Mouse (Mus musculus) gonadal fat pad, adult 2 months (tissue): ENCODE data around the gene Rap1gap2. TPM values are rescaled to one million over a fixed set of nuclear protein-coding genes. Genes with fewer than 3 reads are reported as not detected.

Source experiments
- DNase-seq: peaks from one replicate; pipeline ENCODE4 v3.0.0-alpha.2; 2012; ENCODE audit warnings: low read depth
- polyA plus RNA-seq: library from polyadenylated mRNA; depleted of rRNA; stranded (reverse); fragments of >200 nt; gene quantifications from 2 replicates; pipeline ENCODE4 v1.2.3, GENCODE M21; 2012

Gene Rap1gap2
- polyA plus RNA-seq, 1 experiment, result 23.6 TPM

DNA sequence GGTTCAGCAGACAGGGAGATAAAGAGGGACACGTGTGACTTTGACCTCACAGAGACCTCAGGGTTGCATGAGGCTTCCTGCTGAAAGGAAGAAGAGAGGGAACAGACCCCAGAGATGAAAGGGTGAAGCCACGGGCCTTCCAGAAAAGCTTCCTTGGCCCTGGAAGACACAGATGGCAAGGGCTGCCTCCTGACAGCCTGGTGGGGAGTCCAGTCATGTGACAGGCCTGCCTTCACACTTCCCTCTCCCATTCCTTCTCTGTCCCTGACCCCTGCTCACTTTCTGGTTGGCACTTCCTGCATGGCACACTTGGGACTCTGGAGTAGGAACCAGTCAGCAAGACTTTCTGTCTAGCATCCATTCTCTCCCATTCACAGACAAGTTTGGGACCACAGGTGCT lies 148.1 kb downstream of the Rap1gap2 start:
- no peak for DNase-seq

DNA sequence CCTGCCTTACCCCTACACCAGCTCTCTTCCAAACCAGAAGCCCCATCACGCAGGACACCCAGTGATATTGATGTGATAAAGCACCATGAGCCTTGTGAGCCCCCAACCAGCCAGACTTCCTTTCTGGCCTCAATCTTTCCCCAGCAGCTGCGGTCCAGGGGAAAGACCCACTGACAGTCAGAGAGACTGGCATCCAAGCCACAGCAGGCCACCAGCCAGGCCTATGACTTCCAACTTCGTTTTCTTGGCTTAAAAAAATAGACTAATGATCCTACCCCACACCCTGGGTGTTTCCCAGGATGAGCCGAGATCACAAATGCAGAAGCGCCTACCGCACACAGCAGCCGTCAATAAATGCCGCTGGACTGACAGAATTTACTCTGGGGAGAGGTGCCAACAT lies 151.1 kb downstream of the Rap1gap2 start:
- DNase-seq, result no peak

GRCm38 (mm10) chr11:74458400-74458799 lies 152.3 kb downstream of the Rap1gap2 start:
- DNase-seq, result no peak

GRCm38 (mm10) chr11:74457194-74457593 lies 153.5 kb downstream of the Rap1gap2 start:
- no peak for DNase-seq

GRCm38 (mm10) chr11:74448556-74448955 lies 162.2 kb downstream of the Rap1gap2 start:
- no peak for DNase-seq

DNA sequence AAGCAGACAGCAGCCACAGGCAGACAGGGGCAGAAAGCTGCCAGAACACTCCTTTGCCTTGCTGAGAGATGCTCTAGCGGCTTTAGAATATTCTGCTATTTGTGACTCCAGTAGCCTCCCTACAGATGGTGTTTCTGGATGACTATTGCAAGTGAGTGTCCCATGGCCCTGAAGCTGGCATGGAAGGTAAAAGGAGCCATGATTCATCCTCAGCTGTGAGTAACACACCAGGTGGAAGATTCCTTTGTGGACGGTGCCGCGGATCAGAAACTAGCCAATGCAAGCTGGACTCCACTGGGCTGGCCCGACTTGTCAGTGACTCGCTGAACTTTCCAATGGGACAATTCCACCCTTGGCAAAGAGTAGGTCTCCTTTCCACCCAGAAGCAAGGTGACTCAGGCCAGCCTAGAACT lies 162.7 kb downstream of the Rap1gap2 start:
- no peak for DNase-seq

GRCm38 (mm10) chr11:74445591-74445990 lies 165.1 kb downstream of the Rap1gap2 start:
- no peak for DNase-seq

GRCm38 (mm10) chr11:74443924-74444256 lies 166.8 kb downstream of the Rap1gap2 start:
- no peak for DNase-seq

- DNase-seq, result no peak
Measured at GRCm38 (mm10) chr11:74443147-74443923, 167.4 kb downstream of the Rap1gap2 start.

GRCm38 (mm10) chr11:74442396-74442795 lies 168.3 kb downstream of the Rap1gap2 start:
- no peak for DNase-seq

- no peak for DNase-seq
Measured at GRCm38 (mm10) chr11:74440112-74440511, 170.6 kb downstream of the Rap1gap2 start.

DNA sequence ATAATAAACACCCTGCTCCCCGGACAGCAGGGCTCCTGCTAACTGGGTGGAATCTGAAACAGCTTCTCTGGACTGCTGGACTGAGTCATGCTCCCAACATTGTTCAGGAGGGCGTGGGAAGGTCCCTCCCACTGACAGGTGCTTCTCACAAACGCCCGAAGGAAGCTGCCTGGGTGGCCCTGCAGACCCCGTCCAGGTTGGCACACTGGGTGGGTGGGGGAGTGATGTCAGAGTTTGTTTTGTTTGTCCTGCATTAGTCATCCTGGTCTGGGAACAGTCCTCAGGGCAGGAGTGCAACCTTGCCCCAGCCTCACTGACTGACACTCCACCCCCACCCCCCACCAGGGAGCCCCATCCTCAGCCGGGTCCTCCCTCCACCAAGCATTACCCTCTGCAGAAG lies 171.5 kb downstream of the Rap1gap2 start:
- DNase-seq, result no peak

DNA sequence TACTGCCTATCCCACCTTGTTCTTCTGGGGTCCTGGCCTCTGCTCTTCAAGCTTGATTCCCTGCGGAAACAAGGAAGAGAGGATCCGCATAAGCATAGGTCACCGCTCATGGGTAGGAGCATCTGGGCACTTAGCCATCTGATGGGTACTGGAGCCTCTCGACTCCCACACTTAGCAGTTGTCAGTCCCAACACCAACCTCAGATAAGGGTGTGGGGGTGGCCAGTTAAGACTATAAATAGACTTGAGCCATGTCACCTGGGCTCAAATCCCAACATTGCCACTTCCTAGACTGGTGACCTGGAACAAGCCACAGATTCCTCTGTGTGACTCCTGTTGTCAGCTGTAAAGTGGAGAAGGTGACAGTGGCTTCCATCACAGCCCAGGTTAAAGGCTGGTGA lies 172.5 kb downstream of the Rap1gap2 start:
- no peak for DNase-seq

DNA sequence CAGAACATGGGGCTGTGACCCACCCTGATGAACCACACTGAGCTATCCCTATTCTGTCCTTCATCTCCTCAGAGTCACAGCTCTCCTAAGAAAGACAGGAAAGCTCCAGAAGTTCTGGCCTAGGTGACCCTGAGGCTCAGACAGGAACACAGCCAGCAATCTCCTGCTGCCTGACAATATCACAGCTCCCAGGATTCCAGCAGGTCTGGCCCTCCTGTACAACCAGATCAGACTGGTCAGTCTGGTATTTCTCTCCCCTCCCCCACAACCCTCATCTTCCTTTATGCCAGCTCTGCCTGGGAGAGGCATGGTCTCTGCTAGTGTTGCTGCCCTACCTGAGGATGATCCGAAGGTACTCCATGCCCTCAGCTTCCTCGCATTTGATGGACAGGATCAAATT lies 175.3 kb downstream of the Rap1gap2 start:
- DNase-seq, result no peak

GRCm38 (mm10) chr11:74433000-74433399 lies 177.7 kb downstream of the Rap1gap2 start:
- no peak for DNase-seq

DNA sequence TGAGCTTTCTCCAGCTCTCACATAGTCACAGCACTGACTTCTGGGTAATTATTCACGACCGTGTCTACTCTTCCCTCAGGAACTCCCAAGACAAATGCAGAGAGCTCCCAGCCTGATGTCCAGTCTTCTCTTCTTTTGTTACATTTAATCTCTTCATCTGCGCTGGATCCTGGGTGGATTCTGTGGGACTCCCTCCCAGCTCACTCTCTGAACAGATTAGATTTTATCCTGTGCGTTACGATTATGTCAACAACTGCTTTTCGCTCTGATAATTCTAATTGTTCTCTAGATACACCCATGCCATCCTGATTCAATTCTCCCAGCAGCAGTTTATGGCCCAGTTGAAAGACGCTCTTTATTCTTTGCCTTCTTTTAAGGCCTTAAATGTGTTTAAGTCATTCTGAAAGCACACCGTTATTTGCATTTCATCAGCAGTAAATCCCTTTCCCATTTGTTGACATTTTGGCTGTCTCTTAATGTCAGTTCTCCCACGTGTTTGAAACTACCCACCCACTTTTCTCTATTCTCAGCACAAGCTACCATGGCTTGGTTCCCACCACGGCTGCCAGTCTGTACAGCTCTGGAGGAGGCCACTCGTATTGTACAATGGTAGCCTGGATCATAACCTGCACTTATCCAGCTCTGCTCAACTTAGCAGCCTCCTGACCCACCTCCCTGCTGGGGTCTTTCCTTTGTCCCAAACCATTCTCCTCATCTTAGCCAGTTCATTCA lies 180.8 kb downstream of the Rap1gap2 start:
- no peak for DNase-seq

DNA sequence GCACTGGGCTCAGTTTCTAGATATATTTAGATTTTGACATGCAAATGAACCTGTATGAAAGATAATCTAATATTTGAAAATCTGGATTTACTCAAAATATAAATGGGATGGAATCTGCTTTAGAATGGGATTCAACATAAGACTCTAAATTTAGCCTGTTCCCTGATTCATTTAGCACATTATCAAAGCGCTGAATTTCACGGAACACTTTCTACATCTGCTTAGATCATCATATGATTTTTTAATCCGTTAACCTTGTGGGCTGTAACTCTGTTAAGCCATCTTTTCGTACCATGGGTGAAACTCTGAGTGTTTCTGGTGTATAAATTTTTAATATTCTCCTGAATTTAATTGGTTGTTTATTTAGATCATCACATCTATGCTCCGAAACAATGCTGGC lies 184.4 kb downstream of the Rap1gap2 start:
- DNase-seq, result no peak

DNA sequence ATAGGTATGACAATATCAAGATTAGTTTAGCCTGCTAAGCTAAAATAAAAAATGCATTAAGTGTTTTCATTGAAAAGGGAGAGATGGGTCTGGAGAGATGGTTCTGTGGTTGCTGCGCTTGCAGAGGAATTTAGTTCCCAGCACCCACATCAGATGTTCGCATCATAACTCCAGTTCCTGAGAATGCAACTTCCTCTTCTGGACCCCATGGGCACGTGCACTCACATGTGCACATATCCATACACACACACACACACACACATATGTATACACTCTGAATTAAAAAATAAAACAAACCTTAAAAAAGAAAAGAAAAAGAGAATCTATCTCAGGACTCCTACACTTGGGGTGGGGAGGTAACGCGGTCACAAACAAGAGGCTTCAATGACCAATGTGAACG lies 188.7 kb downstream of the Rap1gap2 start:
- no peak for DNase-seq

DNA sequence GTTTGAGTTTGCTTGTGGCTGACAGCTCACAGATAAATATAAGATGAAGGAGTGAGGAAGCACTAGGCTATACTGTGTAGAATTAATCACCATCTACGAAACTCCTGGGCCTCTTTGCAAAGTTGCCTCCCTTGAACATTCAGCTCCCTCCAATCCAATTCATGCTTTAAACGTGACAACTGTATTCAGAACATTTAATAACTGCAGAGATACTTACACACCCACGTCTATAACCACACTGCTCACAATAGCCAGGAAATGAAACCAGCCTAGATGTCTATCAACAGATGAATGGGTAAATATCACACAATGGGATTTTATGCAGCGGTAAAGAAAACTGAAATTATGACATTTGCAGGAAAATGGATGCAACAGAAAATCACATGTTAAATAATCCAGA lies 189.6 kb downstream of the Rap1gap2 start:
- DNase-seq, result no peak

- DNase-seq, result no peak
Measured at GRCm38 (mm10) chr11:74419601-74420000, 191.1 kb downstream of the Rap1gap2 start.

- no peak for DNase-seq
Measured at GRCm38 (mm10) chr11:74415736-74416135, 195.0 kb downstream of the Rap1gap2 start.

GRCm38 (mm10) chr11:74414112-74414511 lies 196.6 kb downstream of the Rap1gap2 start:
- DNase-seq, result no peak

GRCm38 (mm10) chr11:74413449-74413972 lies 197.2 kb downstream of the Rap1gap2 start:
- no peak for DNase-seq
